Mouse (Mus musculus) spleen, adult 18-20 months (tissue): Measurements from ENCODE around the gene Grik1.

ENCODE experiments used
- DNase-seq, 2 experiments: peaks; one replicate each; pipeline ENCODE4 v3.0.0; 2022; ENCODE audit warnings: mixed read lengths in 2 of 2

The Grik1 gene

GRCm38 (mm10) chr16:87954715-87955441, 335.2 kb downstream of the Grik1 start:
- no peak for DNase-seq

DNA sequence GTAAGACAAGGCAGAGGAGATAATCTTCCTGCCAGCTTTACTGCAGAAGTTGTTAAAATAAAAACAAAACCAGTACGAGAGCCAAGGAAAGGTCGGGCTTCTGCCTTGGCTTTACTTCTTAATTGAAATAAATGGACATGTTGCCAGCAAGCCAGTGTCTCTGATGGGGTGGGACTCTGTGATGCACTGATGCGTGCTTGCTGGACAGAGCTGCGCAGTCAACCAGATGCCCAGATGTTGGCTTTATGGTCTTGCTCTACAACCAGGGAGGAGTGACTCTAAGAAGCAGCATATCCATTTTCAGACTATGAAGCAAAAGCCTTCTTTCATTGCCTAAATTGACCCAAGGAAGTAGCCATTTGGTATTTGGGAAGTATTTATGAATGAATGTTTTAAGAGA, 336.9 kb downstream of the Grik1 start:
- no peak for DNase-seq

DNA sequence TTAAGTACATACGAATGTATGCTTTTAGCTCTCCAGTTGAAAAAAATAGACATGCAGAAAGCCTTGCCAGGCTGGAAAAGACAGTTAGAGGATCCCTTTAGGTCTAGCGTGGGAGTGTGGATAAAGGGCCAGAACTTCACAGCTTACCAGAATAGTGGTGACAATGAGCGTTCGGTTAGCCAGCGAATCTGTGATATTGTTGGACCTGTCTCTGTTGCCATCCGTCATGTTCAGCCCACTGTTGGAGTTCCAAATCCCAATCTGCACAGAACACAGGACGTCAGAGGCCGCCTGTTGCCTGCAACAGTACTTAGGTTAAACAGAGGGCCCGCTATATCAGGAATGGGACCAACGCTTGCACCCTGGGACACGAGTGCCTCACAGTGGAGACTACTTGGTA, 340.2 kb downstream of the Grik1 start:
- DNase-seq, result no peak

GRCm38 (mm10) chr16:87948122-87948521, 341.9 kb downstream of the Grik1 start:
- no peak for DNase-seq

DNA sequence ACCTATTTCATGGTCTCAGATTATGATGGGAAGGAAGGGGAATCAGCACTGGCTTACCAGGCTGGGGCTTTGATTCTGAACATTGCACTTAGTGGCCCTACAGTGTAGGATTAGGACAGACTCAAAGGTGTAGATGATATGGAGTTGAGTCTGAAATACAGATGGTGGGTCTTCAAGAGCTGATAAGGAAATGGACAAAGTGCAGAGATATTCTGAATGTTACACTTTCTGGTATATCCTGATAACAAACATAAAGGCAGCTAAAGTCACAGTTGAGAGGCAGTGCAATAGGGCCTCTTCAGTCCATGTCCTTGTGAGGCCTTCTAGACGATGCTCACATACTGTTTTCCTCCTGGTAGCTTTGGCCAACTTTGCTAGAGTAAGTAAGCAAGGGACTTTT, 345.7 kb downstream of the Grik1 start:
- DNase-seq, result no peak

DNA sequence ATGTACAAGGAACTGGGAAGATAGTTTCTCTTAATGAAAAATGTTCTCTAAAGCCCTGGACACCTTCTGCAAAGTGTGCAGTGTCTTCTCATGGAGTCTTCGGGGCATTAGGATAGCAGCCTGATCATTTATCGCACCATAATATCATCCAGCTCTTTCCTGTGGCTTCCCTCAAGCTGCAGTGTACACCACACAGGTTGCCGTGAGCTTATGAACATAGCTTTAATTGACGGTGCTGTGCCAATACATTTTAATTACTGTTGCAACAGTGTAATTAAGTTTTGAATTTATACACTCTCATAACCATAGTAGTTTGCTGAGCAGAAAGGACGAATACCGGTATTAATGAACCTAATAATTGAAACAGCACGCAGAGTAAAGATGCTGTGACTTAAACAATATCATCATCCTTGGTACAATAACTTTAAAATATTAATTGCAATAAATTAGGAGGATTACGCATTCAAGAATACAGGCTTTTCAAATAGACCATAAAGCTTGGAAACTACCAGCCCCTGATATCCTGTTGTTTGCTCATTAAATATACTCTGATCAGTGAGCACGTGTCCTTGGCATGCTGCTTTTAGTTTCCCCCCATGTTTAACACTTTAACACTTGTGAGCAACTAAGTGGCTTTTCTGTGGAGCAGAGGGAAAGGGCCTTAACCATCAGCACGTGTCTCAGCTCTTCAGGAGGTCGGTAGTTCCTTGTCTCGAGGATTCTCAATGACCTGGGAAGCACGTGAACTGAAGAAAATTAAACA, 347.8 kb downstream of the Grik1 start:
- DNase-seq, result no peak

DNA sequence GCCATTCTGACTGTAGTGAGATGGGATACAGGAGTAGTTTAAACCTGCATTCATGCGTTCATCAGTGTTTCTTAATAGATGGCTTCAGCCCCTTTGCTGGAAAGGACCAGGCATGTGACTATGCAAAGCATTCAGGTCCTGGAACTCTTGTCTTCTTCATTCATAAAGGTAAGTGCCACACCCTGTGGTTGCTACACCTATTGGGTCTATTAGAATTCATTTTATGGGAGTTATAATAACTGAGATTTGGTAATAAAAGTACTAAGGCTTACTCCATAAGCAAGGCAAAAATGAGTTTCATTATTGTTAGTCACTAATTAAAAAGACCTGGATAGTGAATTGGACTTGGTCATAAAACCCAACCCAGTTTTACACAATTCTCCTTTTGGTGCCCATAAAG, 355.4 kb downstream of the Grik1 start:
- DNase-seq, result no peak

DNA sequence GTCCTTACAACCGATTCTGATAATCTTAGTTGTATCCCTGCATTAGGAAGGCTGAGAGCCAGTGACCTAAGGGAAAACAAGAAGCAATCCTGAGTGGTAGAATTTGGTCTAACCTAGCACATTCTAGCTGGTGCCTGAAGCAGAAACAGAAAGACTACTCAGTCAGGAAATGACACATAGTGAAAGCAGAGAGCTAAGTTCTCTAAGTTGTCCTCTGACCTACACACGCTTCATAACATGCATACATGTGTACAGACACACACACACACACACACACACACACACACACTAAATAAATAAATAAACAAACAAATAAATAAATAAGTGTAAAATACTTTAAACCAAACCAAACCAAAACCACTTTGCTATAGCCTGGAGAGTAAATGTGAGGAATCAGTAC, 358.7 kb downstream of the Grik1 start:
- DNase-seq, result no peak

- DNase-seq, result no peak
Observed at GRCm38 (mm10) chr16:87930519-87930918, 359.5 kb downstream of the Grik1 start.

GRCm38 (mm10) chr16:87928671-87929070, 361.4 kb downstream of the Grik1 start:
- DNase-seq, result no peak

GRCm38 (mm10) chr16:87917897-87918296, 372.2 kb downstream of the Grik1 start:
- no peak for DNase-seq

GRCm38 (mm10) chr16:87917157-87917546, 372.9 kb downstream of the Grik1 start:
- no peak for DNase-seq

GRCm38 (mm10) chr16:87916209-87917156, 373.6 kb downstream of the Grik1 start:
- no peak for DNase-seq

DNA sequence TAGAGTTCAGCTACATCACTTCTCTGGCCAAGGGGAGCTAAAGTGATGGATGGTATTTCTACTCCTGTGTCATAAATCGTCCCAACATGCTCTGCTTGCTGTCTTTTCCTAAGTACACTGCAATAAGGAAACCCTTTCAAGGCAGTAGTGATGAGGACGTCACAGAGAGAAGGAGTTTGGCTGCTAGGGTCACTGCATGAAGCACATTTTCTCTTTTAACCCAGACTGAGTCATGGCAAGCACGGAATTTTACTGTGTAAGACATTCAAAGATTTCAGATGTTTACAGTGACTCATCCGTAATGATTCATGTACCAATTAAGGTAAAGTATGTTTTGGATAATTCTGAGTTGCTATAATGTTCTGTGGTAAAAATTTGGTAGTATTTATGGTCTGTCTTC, 374.9 kb downstream of the Grik1 start:
- DNase-seq, result no peak

- DNase-seq, result no peak
Observed at GRCm38 (mm10) chr16:87913781-87914180, 376.3 kb downstream of the Grik1 start.

GRCm38 (mm10) chr16:87911201-87911600, 378.9 kb downstream of the Grik1 start:
- DNase-seq, result no peak

DNA sequence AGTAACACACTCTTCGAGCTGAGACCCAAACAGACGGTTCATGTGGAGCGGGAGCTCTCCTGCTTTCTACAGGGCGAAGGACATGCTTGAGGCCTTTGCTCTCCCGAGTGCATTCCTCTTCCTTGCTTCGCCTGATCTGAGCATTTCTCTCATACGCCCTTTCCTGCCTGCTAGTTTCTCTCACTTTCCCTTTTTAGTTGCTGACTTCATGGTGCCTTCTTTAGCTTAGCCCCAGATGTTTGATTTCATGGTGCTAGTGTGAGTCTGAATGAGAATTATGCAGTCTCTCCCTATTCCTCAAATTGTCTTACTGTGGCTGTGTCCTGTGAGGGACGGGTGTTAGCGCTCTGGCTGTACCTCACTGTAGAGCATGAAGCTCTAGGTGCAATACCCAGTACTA, 388.0 kb downstream of the Grik1 start:
- DNase-seq, result no peak

GRCm38 (mm10) chr16:87901189-87901588, 388.9 kb downstream of the Grik1 start:
- no peak for DNase-seq

GRCm38 (mm10) chr16:87875927-87876326, 414.1 kb downstream of the Grik1 start:
- no peak for DNase-seq

DNA sequence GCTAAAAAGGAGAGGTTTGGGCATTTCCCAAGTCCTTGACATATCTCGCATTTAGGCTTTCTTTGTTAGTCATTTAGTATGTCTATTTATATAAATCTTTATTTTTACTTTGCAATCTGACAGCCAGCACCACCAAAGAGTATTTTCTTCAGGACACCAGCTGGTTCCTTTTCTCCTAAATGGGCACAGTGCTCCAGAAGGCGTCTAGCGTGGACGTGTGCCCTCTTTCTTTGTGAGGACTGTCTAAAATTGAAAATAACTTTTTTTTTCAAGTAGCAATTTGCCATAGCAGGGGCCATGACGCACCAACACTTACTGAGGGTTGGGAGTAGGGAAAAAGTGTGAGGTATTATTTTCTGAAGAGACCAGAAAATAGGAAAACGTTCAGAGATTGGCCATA, 425.5 kb downstream of the Grik1 start:
- no peak for DNase-seq

DNA sequence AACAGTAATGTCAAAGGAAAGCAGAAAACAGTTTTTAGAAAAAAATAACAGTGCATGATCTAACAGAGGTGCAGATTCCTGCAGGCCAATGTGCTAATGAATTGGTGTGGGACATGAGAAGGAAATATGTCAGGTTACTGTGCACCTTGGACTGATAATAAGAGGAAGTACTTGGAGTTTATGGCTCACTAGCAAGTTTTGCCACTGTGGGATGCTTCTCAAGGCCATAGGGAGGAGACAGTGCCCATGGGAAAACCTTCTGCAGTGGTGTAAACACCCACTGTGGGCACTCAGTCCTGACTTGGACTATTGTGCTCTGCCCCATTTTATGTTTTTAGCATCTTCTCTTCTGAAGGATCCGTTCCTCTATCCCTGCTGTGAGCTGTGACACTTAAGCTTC, 428.3 kb downstream of the Grik1 start:
- no peak for DNase-seq

DNA sequence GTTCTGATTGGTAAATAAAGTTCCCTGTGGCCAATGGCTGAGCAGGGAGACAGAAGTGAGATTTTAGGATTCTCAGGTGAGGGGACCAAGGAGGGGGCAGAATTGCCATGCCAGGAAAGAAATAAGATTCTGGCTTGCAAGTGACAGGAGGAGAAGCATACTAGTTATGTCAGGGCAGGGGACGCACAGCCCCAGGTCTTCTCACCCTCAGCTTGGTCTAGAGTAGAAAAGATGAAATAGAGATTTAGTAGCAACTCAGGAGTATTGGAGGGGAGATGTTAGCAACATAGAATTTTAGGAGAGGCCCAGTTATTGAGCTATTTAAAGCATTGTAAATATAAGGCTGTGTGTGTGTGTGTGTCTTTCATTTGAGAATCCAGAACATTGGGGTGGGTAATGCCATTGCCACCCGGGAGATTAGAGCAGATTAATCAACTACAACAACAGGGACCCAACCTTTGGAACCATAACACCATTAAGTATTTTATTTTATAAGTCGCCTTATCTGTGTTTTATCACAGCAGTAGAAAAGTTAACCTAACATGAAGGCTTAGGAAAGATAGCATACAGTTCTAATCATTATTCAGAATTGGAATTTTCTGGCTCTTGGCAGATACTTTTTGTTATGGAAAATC, 436.5 kb downstream of the Grik1 start:
- DNase-seq, result no peak

DNA sequence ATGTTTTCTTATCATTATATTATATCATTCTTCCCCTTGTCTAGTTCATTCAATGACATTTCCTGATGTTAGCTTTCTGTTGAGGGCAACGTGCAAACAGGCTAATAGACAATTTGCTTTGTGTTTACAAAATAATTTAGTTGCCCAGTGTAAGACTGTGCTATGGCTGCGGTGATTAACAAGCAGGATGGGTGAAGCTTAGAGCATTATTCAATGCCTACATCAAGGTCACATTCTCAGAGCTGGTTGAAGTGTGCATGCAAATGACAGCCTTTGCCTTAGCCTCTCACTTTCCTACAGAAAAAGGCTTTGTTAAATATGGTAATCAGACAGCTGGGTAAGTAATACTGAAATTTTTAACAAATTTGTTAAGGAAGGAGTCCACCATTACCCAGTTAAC, 438.5 kb downstream of the Grik1 start:
- no peak for DNase-seq
